12 mouse cellular contexts compared by ENCODE assay signal in the genomic region with DNA sequence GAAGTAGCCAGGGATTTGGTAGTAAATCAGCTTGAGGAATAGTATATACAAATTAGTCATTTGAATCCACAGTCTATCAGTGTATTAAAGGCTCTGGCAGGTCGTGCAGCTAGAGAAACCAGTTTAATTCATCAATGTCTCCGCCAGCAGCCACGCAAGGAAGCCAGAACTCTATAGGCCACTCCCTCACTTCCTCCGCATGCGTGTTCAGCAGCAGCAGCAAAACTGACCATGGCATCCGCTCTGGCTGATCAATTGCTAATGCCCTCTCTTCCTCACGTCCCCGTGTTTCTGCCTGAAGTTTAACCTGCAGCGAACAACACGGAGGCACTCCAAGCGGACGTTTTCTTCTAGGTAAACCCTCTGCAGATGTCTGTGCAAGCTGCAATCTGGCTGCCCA.
DNase-seq lines count a peak whose midpoint lies in the region; ATAC-seq and TF ChIP-seq lines count a peak whose summit lies in the region.
"Had no signal": no experiment of that assay in that cellular context is flagged by ENCODE, and none has a peak within 500 bp of the region (broad histone marks: within the 10 kb centered on the region; RNA-seq: fewer than 3 reads in every experiment).

No protein-coding gene starts in this region.

- no peaks in the 10 kb centered on the region; the same call in 1 of the 2 replicates for H3K27me3 ChIP-seq in kidney, adult 2 months (replicated peaks; ENCODE audit: control insufficient read depth, insufficient read depth, low read length)
- H3K27me3 ChIP-seq in intestine, embryonic 14.5 days (replicated peaks; ENCODE audit: control insufficient read depth, insufficient read depth, low read length): no peaks in the 10 kb centered on the region
- H3K27me3 ChIP-seq in limb, embryonic 12.5 days: no peaks in the 10 kb centered on the region
- no peaks in the 10 kb centered on the region for H3K27me3 ChIP-seq in stomach, embryonic 16.5 days (ENCODE audit: control insufficient read depth, insufficient read depth, low read length)
- H3K27me3 ChIP-seq in midbrain, embryonic 16.5 days (ENCODE audit: control insufficient read depth, insufficient read depth, low read depth, low read length): no peaks in the 10 kb centered on the region
- H3K27me3 ChIP-seq: hindbrain, embryonic 12.5 days; midbrain, embryonic 12.5 days had no signal

- H3K4me3 ChIP-seq in kidney, adult 2 months (ENCODE audit: insufficient read depth, low read depth, low read length): no peak overlapping the region
- 0 out of 2 replicates have a peak overlapping the region, but pooled peaks have one; percentile 15 for H3K4me3 ChIP-seq in intestine, embryonic 14.5 days (ENCODE audit: low read depth, low read length)
- no peak overlapping the region for H3K4me3 ChIP-seq in limb, embryonic 12.5 days (replicated peaks)
- peak overlapping the region; percentile 34 for H3K4me3 ChIP-seq in stomach, embryonic 16.5 days (replicated peaks; ENCODE audit: low read length)
- no peak overlapping the region for H3K4me3 ChIP-seq in midbrain, embryonic 16.5 days (ENCODE audit: low read depth, low read length)
- H3K4me3 ChIP-seq: hindbrain, embryonic 12.5 days; midbrain, embryonic 12.5 days had no signal

- no peaks in the 10 kb centered on the region for H3K4me1 ChIP-seq in kidney, adult 2 months (ENCODE audit: control insufficient read depth, insufficient read depth, low read length)
- peaks cover 23% of the 10 kb centered on the region; the same call in 1 of the 2 replicates for H3K4me1 ChIP-seq in intestine, embryonic 14.5 days (replicated peaks; ENCODE audit: control insufficient read depth, insufficient read depth, low read length)
- peaks cover 15% of the 10 kb centered on the region for H3K4me1 ChIP-seq in limb, embryonic 12.5 days (replicated peaks)
- peaks cover 38% of the 10 kb centered on the region for H3K4me1 ChIP-seq in stomach, embryonic 16.5 days (ENCODE audit: control insufficient read depth, insufficient read depth, low read length)
- peaks cover 4% of the 10 kb centered on the region for H3K4me1 ChIP-seq in midbrain, embryonic 16.5 days (ENCODE audit: control insufficient read depth, insufficient read depth, low read length)

- peak; percentile 34 for DNase-seq in kidney, adult 2 months
- no peak for DNase-seq in kidney, adult 11 months
- peak; percentile 59 for DNase-seq in intestine, embryonic 14.5 days (ENCODE audit: low spot score)
- DNase-seq in right cerebral cortex, postnatal 36 days (ENCODE audit: low spot score in 2 of 2): no peak
- no peak for DNase-seq in cerebellum, adult 9-10 months
- DNase-seq: cerebellum, postnatal 10 days; forebrain, postnatal 0 days had no signal

- peak; percentile 30; the same call in 1 of the 2 replicates for ATAC-seq in intestine, embryonic 14.5 days (replicated peaks; ENCODE audit: low FRiP score, low TSS enrichment, low read depth)
- ATAC-seq in limb, embryonic 12.5 days (ENCODE audit: insufficient number of reproducible peaks, insufficient read depth, low FRiP score, low TSS enrichment, low read depth): no peak
- peak; percentile 87 for ATAC-seq in stomach, embryonic 16.5 days (ENCODE audit: insufficient read depth, low FRiP score)
- ATAC-seq in midbrain, embryonic 16.5 days: no peak
- ATAC-seq: forebrain, postnatal 0 days had no signal

- WGBS in kidney, adult 2 months: 49% methylated on average over 12 of the region's 12 CpGs
- 17% methylated on average over 12 of the region's 12 CpGs for WGBS in intestine, embryonic 14.5 days
- 52% methylated on average over 12 of the region's 12 CpGs for WGBS in limb, embryonic 12.5 days
- WGBS in stomach, embryonic 16.5 days: 9% methylated on average over 12 of the region's 12 CpGs
- WGBS in midbrain, embryonic 16.5 days: 71% methylated on average over 12 of the region's 12 CpGs

- no peak for TF ChIP-seq CTCF in kidney, adult 2 months (conservative IDR thresholded peaks at IDR 0.05; ENCODE audit: insufficient read depth, insufficient read length, low read depth, low read length)

- peak overlapping the region; percentile 38 for H3K4me2 ChIP-seq in intestine, embryonic 14.5 days (ENCODE audit: low read length)
- peak overlapping the region; percentile 15; the same call in 1 of the 2 replicates for H3K4me2 ChIP-seq in limb, embryonic 12.5 days
- H3K4me2 ChIP-seq in stomach, embryonic 16.5 days (ENCODE audit: low read depth, low read length): peak overlapping the region; percentile 54
- H3K4me2 ChIP-seq in midbrain, embryonic 16.5 days (ENCODE audit: low read length): no peak overlapping the region
- H3K4me2 ChIP-seq: hindbrain, embryonic 12.5 days; midbrain, embryonic 12.5 days had no signal

- no peak overlapping the region for H3K27ac ChIP-seq in kidney, adult 2 months (ENCODE audit: insufficient read depth, low read depth, low read length)
- peak overlapping the region; percentile 71 for H3K27ac ChIP-seq in intestine, embryonic 14.5 days (ENCODE audit: low read depth)
- H3K27ac ChIP-seq in limb, embryonic 12.5 days: peak overlapping the region; percentile 12; the same call in 1 of the 2 replicates
- H3K27ac ChIP-seq in stomach, embryonic 16.5 days (ENCODE audit: low read length): peak overlapping the region; percentile 91
- H3K27ac ChIP-seq in midbrain, embryonic 16.5 days (ENCODE audit: low read length): no peak overlapping the region
- H3K27ac ChIP-seq: hindbrain, embryonic 12.5 days; midbrain, embryonic 12.5 days had no signal

- no peak for TF ChIP-seq POLR2A in kidney, adult 2 months (IDR thresholded peaks at IDR 0.05; ENCODE audit: low read depth, low read length)

- no peaks in the 10 kb centered on the region for H3K9me3 ChIP-seq in intestine, embryonic 14.5 days (ENCODE audit: control insufficient read depth, low read length)
- no peaks in the 10 kb centered on the region for H3K9me3 ChIP-seq in limb, embryonic 12.5 days
- no peaks in the 10 kb centered on the region for H3K9me3 ChIP-seq in stomach, embryonic 16.5 days (replicated peaks; ENCODE audit: control insufficient read depth, low read length)
- H3K9me3 ChIP-seq in midbrain, embryonic 16.5 days (replicated peaks; ENCODE audit: control insufficient read depth, low read length, poor library complexity, severe bottlenecking): no peaks in the 10 kb centered on the region
- H3K9me3 ChIP-seq: hindbrain, embryonic 12.5 days; midbrain, embryonic 12.5 days had no signal

- no peak overlapping the region for H3K9ac ChIP-seq in intestine, embryonic 14.5 days (ENCODE audit: low read length)
- no peak overlapping the region for H3K9ac ChIP-seq in limb, embryonic 12.5 days (replicated peaks)
- peak overlapping the region; percentile 64 for H3K9ac ChIP-seq in stomach, embryonic 16.5 days (ENCODE audit: low read length)
- H3K9ac ChIP-seq in midbrain, embryonic 16.5 days (ENCODE audit: low read depth, low read length): no peak overlapping the region
- H3K9ac ChIP-seq: forebrain, postnatal 0 days; hindbrain, embryonic 12.5 days; midbrain, embryonic 12.5 days had no signal

- no peaks in the 10 kb centered on the region for H3K36me3 ChIP-seq in kidney, adult 2 months (ENCODE audit: control insufficient read depth, insufficient read depth, low read length)
- H3K36me3 ChIP-seq in intestine, embryonic 14.5 days (ENCODE audit: control insufficient read depth, insufficient read depth, low read length): no peaks in the 10 kb centered on the region
- no peaks in the 10 kb centered on the region for H3K36me3 ChIP-seq in limb, embryonic 12.5 days
- H3K36me3 ChIP-seq in stomach, embryonic 16.5 days (ENCODE audit: control insufficient read depth, insufficient read depth, low read length): no peaks in the 10 kb centered on the region
- no peaks in the 10 kb centered on the region for H3K36me3 ChIP-seq in midbrain, embryonic 16.5 days (ENCODE audit: control insufficient read depth, insufficient read depth, low read length)
- H3K36me3 ChIP-seq: hindbrain, embryonic 12.5 days; midbrain, embryonic 12.5 days had no signal

Comparison
In these comparisons a context has a peak if more than half of its experiments do, and no peak if none do; other contexts are left out.
1. DNase-seq: peak in kidney, adult 2 months (single experiment) and intestine, embryonic 14.5 days (single experiment); none in kidney, adult 11 months (single experiment), right cerebral cortex, postnatal 36 days (0 of 2) and cerebellum, adult 9-10 months (single experiment).
2. H3K27ac ChIP-seq: peak in intestine, embryonic 14.5 days (single experiment), limb, embryonic 12.5 days (single experiment) and stomach, embryonic 16.5 days (single experiment); none in kidney, adult 2 months (single experiment) and midbrain, embryonic 16.5 days (single experiment).
3. H3K4me3 ChIP-seq: peak in intestine, embryonic 14.5 days (single experiment) and stomach, embryonic 16.5 days (single experiment); none in kidney, adult 2 months (single experiment), limb, embryonic 12.5 days (single experiment) and midbrain, embryonic 16.5 days (single experiment).
4. ATAC-seq: peak in intestine, embryonic 14.5 days (single experiment) and stomach, embryonic 16.5 days (single experiment); none in limb, embryonic 12.5 days (single experiment) and midbrain, embryonic 16.5 days (single experiment).